Mouse (Mus musculus): ENCODE measurements around the gene Ica1.

DNA sequence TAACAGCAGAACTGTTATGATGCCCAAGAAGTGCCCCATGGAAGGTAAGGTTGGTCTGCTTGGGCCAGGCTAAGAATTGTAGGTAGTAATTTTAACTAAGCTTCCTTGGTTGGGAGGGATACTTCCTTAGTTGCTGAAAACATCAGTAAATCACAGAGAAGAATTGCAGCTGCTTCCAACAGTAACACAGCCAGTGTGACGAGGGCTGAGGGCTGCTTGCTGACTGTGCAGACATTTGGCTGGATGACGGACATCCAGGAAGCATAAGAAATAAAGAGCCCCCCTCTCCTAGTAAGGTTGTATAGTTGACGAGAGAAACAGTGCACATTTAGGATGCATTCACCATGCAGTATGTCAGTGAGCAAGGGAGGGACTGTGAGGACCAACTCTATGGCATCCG, 108.9 kb downstream of the Ica1 start:
- no peak for TF ChIP-seq CTCF (IDR thresholded peaks at IDR 0.05; ENCODE audit: borderline replicate concordance, insufficient read depth, low read depth, low read length)
- no peak for TF ChIP-seq POLR2A (IDR thresholded peaks at IDR 0.05; ENCODE audit: borderline replicate concordance, insufficient read depth, low read length)

All from cerebellum, adult 2 months (tissue).